Mouse (Mus musculus): Measurements from ENCODE around the gene Hp.

The Hp gene

DNA sequence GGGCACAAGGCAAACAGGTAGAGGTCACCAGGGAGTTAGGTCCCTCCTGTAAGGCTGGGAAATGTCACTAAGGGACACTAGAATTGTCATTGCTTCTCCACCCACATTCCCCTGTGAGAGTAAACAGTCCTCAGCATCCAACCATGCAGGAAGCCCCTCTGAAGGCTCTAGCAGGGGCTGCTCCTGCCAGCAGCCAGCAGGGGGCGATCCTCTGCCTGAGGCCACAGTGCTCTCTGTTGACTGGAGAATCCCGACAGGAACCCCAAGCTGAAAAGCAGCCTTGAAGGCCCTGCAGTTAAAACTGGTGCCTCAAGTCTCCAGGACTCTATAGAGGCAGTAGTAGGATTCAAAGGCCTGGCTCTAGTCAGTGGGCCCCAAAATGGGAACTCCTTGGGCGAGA is 27.3 kb downstream of the Hp start:
- peak; percentile 34 for DNase-seq

DNA sequence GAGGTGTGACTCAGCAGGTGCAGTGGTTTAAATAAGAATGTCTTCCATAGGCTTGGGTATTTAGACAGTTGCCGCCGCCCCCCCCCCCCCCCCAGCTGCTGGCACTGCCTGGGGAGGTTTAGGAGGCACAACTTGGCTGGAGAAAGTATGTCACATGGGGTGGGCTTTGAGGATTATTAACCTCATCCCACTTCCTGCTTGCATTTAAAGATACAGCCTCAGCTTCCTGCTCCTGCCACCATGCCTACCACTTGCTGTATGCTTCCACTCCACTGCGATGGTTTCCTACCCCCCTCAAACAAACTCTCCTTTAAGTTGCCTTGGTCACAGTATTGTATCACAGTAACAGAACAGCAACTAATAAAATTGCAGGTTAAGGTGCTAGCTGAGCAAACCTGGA is 34.9 kb downstream of the Hp start:
- DNase-seq: no peak

DNA sequence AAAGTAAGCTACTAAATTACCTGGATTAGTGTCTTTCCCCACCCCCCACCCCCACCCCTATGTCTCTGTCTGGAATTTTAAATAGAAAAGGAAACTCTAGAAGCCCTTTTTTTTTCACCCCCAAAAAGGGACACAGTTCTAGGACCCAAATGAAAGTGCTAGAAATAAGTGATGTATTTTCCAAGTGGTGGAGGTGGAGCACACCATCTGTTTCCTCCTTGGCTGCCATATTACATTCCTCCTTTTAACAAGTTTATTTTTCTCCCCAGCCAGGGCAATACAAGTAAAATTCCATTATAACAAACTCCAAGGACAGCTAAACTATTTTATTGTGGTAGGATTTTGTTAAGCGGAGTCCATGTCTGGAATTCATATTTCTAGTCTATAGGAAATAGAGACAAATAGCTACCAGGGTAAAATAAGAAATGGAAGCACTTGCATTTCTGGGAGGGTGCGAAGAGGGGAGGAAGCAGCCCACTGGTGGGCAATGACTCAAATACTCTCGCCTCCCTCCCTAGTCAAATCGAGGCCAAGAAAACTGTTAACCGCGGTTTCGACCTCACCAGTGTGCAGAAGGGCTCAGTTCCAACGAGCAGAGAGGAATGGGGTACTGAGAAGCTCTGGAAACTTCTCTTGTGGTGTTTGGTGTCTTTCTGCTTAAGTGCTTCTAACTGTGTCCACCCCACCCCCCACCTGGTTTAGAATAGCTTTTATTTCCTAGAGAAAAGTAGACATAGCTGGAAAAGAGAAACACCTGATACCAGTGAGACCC is 36.0 kb downstream of the Hp start:
- no peak for DNase-seq

DNA sequence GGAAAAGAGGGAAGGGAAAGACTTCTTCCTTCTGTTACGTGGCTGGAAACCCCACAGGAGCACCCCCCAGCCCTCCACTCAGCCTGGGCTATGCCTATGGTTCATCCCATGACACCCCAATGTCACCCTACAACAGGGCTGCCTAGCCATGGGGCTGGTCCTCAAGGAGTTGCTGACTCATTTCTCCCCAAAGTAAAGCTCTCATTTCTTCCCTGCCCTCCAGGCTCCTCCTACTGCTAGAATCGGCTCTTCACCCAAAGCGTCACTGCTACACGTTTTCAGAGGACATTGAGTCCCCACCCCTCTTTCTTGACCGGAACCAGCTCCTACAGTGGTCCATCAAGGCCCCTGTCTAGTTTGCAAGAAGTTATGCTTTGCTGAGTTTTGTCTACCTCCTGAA is 36.8 kb downstream of the Hp start:
- no peak for DNase-seq

DNA sequence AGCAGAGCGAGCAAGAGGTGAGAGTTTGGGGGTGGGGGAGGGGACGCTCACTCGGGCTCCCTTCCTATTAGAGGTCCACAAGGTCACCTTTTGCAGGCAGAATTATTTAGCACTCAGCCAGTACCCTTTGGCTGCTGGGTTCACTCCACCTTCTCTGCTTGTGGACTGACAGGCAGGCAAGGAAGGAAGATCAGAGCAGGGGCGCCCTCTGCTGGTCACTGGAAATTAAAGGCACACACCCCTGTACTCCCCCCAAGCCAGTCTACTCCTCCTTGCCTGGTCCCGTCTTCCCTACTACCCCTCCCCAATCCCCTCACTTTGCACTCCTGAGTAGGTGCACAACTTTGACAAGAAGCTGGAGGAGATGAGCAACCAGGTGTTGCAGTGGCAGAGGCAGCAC is 42.3 kb downstream of the Hp start:
- DNase-seq: peak; percentile 77

DNA sequence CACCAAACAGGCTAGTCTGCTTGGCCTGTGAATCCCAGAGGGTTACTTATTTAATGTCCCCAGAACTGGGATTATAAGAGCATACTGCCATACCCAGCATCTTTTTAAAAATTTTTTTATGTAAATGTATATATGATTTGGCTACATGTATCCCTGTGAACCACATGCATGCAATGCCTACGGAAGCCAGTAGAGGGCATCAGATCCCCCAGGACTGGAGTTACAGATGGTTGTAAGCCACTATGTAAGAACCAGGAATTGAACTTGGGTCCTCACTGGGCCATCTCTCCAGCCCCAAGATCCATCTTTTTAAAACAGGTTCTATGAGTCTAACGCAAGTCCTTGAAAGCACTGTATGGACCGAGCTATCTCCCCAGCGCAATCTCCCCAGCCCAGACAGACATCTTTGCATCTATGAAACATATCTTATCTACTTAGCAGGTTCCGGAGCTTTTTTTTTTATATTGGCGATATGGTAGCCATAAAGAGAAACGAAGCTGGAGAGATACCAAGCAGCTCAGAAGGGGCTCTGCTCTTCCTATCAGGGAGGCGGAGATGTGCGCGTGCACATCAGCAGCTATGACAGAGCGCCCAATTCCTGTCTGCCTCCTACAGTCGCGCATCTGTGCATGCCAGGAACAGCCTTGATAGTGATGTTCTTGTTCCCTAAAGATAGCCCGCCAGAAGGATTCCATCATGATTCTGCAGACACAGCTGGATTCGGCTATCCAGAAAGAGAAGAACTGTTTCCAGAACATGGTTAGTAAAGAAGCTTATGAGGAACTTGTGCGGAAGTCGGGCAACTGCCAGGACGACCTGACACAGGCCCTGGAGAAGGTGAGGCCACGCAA is 43.6 kb downstream of the Hp start:
- DNase-seq: peak; percentile 56

Measured in liver (tissue).